ENCODE assay signal across 11 mouse cellular contexts in the genomic region with DNA sequence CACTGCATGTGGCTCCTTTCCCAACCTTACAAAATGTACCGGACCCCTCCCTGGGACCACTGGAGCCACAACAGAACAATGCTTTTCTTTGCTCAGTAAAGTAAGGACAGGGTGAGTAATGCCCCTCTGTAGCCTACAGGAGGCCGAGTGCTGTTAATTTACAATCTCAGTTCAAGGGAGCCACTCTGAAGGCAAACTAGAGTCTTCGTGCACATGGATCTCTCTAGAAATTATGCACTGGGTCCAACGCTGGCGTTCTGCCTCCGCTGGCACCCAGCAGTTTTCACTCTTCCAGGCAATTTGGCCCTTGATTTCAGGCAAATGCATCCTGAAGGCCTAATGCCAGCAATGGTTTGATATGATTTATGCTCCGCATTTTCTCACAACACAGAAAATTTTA.
A peak's percentile ranks its signal among the peaks of the same experiment; 100 is the strongest.
DNase-seq lines count a peak whose midpoint lies in the region; ATAC-seq lines count a peak whose summit lies in the region.
"Had no signal": no experiment of that assay in that cellular context is flagged by ENCODE, and none has a peak within 500 bp of the region (broad histone marks: within the 10 kb centered on the region; RNA-seq: fewer than 3 reads in every experiment).

No protein-coding gene starts in this region.

- H3K27me3 ChIP-seq in forebrain, embryonic 14.5 days (replicated peaks; ENCODE audit: control insufficient read depth, insufficient read depth, low read length), result no peaks in the 10 kb centered on the region
- no peaks in the 10 kb centered on the region for H3K27me3 ChIP-seq in forebrain, embryonic 10.5 days (ENCODE audit: poor library complexity, severe bottlenecking)
- H3K27me3 ChIP-seq in stomach, embryonic 16.5 days (ENCODE audit: control insufficient read depth, insufficient read depth, low read length), result no peaks in the 10 kb centered on the region

- WGBS in forebrain, embryonic 14.5 days, result 73% methylated on average over 7 of the region's 7 CpGs
- 88% methylated on average over 7 of the region's 7 CpGs for WGBS in forebrain, embryonic 10.5 days
- 64% methylated on average over 7 of the region's 7 CpGs for WGBS in stomach, embryonic 16.5 days

- H3K4me3 ChIP-seq in forebrain, embryonic 14.5 days (ENCODE audit: low read depth, low read length), result no peak overlapping the region
- H3K4me3 ChIP-seq in forebrain, embryonic 10.5 days, result no peak overlapping the region
- H3K4me3 ChIP-seq in stomach, embryonic 16.5 days (replicated peaks; ENCODE audit: low read length), result no peak overlapping the region

- H3K27ac ChIP-seq in forebrain, embryonic 14.5 days (ENCODE audit: low read depth, low read length), result no peak overlapping the region
- no peak overlapping the region for H3K27ac ChIP-seq in forebrain, embryonic 10.5 days
- H3K27ac ChIP-seq in stomach, embryonic 16.5 days (ENCODE audit: low read length), result peak overlapping the region; percentile 15; the same call in 1 of the 2 replicates

- no peaks in the 10 kb centered on the region for H3K36me3 ChIP-seq in forebrain, embryonic 14.5 days (ENCODE audit: control insufficient read depth, insufficient read depth, low read length)
- H3K36me3 ChIP-seq in forebrain, embryonic 10.5 days (replicated peaks), result no peaks in the 10 kb centered on the region
- no peaks in the 10 kb centered on the region for H3K36me3 ChIP-seq in stomach, embryonic 16.5 days (ENCODE audit: control insufficient read depth, insufficient read depth, low read length)

- H3K9ac ChIP-seq in forebrain, embryonic 14.5 days (ENCODE audit: low read length), result no peak overlapping the region
- H3K9ac ChIP-seq in stomach, embryonic 16.5 days (ENCODE audit: low read length), result no peak overlapping the region

- no peaks in the 10 kb centered on the region for H3K9me3 ChIP-seq in forebrain, embryonic 14.5 days (replicated peaks; ENCODE audit: control insufficient read depth, low read length)
- no peaks in the 10 kb centered on the region for H3K9me3 ChIP-seq in forebrain, embryonic 10.5 days
- H3K9me3 ChIP-seq in stomach, embryonic 16.5 days (replicated peaks; ENCODE audit: control insufficient read depth, low read length), result no peaks in the 10 kb centered on the region

- DNase-seq in forebrain, embryonic 14.5 days (ENCODE audit: low spot score), result peak; percentile 16
- no peak for DNase-seq in forebrain, embryonic 10.5 days (ENCODE audit: extremely low spot score, low spot score)
- peak; percentile 20 for DNase-seq in kidney, postnatal 10 days
- DNase-seq in kidney, adult 18-20 months, result no peak
- DNase-seq in ovary, postnatal 36 days (ENCODE audit: low spot score), result peak; percentile 8
- DNase-seq in ovary, postnatal 10 days (ENCODE audit: low spot score), result no peak
- DNase-seq in thymus, postnatal 25 days, result no peak
- DNase-seq: gastrocnemius, postnatal 25 days; heart, postnatal 14 days; right cerebral cortex, adult 18-20 months had no signal

- H3K4me2 ChIP-seq in forebrain, embryonic 14.5 days (ENCODE audit: low read length), result no peak overlapping the region
- H3K4me2 ChIP-seq in stomach, embryonic 16.5 days (ENCODE audit: low read depth, low read length), result no peak overlapping the region

- ATAC-seq in forebrain, embryonic 14.5 days, result no peak
- no peak; the same call in 1 of the 2 replicates for ATAC-seq in stomach, embryonic 16.5 days (ENCODE audit: insufficient read depth, low FRiP score)

- 0 out of 2 replicates have a peak, but pooled peaks cover 3% of the 10 kb centered on the region for H3K4me1 ChIP-seq in forebrain, embryonic 14.5 days (ENCODE audit: control insufficient read depth, insufficient read depth, low read length)
- peaks cover 19% of the 10 kb centered on the region for H3K4me1 ChIP-seq in forebrain, embryonic 10.5 days
- H3K4me1 ChIP-seq in stomach, embryonic 16.5 days (ENCODE audit: control insufficient read depth, insufficient read depth, low read length), result peaks cover 6% of the 10 kb centered on the region; the same call in 1 of the 2 replicates

Comparison
In these comparisons a context has a peak if more than half of its experiments do, and no peak if none do; other contexts are left out.
1. DNase-seq: peak in forebrain, embryonic 14.5 days (single experiment), kidney, postnatal 10 days (single experiment) and ovary, postnatal 36 days (single experiment); none in forebrain, embryonic 10.5 days (single experiment), kidney, adult 18-20 months (single experiment), ovary, postnatal 10 days (single experiment) and thymus, postnatal 25 days (single experiment).